Mouse (Mus musculus) heart, embryonic 15.5 days (tissue): ENCODE data around the gene Echdc3. TPM values are rescaled to one million over a fixed set of nuclear protein-coding genes. Genes with fewer than 3 reads are reported as not detected.

ENCODE experiments used
- ATAC-seq: fragments of 200-750 bp; cut with Nextera tagmentation; replicated peaks from 2 replicates; pipeline ENCODE4 v1.8.0; 2017; ENCODE audit warnings: low read depth, moderate TSS enrichment; ENCODE audit not compliant: insufficient number of reproducible peaks, insufficient read depth, low FRiP score
- H3K27ac ChIP-seq: fragments of 300-500 bp; sonication (generic); 2 replicates; pipeline ENCODE4 v1.5.1; 2015; ENCODE audit warnings: mild to moderate bottlenecking, inconsistent platforms
- H3K27me3 ChIP-seq: fragments of 300-500 bp; sonication (generic); 2 replicates; pipeline ENCODE4 v1.6.1; 2015; ENCODE audit warnings: inconsistent platforms
- H3K36me3 ChIP-seq: fragments of 300-500 bp; sonication (generic); 2 replicates; pipeline ENCODE4 v1.6.1; 2015; ENCODE audit warnings: mild to moderate bottlenecking, inconsistent platforms
- H3K4me1 ChIP-seq: fragments of 300-500 bp; sonication (generic); replicated peaks from 2 replicates; pipeline ENCODE4 v1.6.1; 2015; ENCODE audit warnings: inconsistent platforms
- H3K4me2 ChIP-seq: fragments of 300-500 bp; sonication (generic); 2 replicates; pipeline ENCODE4 v1.6.1; 2015; ENCODE audit warnings: inconsistent platforms, mild to moderate bottlenecking, moderate library complexity
- H3K4me3 ChIP-seq: fragments of 300-500 bp; sonication (generic); 2 replicates; pipeline ENCODE4 v1.5.1; 2015; ENCODE audit warnings: mild to moderate bottlenecking, inconsistent platforms
- H3K9ac ChIP-seq: fragments of 300-500 bp; sonication (generic); 2 replicates; pipeline ENCODE4 v1.6.1; 2015; ENCODE audit warnings: mild to moderate bottlenecking, inconsistent platforms
- H3K9me3 ChIP-seq: fragments of 300-500 bp; sonication (generic); replicated peaks from 2 replicates; pipeline ENCODE4 v1.6.1; 2016; ENCODE audit warnings: inconsistent platforms
- WGBS: fragments of 180-500 bp; shearing (Covaris S2); methylation state at CpG from one replicate; pipeline ENCODE4 v1.1.7; 2015; ENCODE audit warnings: mixed read lengths; 5-methylcytosine and 5-hydroxymethylcytosine counted together
- polyA plus RNA-seq: library from polyadenylated mRNA; unstranded; fragments of >200 nt; fragmentation: Nextera tagmentation; extraction: Ambion mirVana; gene quantifications from 2 replicates; pipeline ENCODE4 v1.2.1, GENCODE M21; 2015

Echdc3 gene
- polyA plus RNA-seq, 1 experiment from 2014 or later: 9.2 TPM

GRCm38 (mm10) chr2:6140572-6141161, 72.2 kb downstream of the Echdc3 start:
- Histone ChIP-seq H3K27ac (no peak overlapping the region), H3K4me2 (no peak overlapping the region), H3K4me3 (no peak overlapping the region), H3K9me3 (no peaks in the 10 kb centered on the region), H3K9ac (no peak overlapping the region), H3K27me3 (no peaks in the 10 kb centered on the region), H3K36me3 (no peaks in the 10 kb centered on the region), H3K4me1 (no peaks in the 10 kb centered on the region)
- ATAC-seq: no peak
- 62% methylated on average over 9 of the region's 9 CpGs for WGBS

Other genes with a start within 250 kb of the Echdc3 start
- gene Proser2, start 82.8 kb downstream of the Echdc3 start, polyA plus RNA-seq: 14.8 and 15.2 TPM in 2 replicates
- 4.6 and 6.6 TPM in 2 replicates for gene Usp6nl, start 109.6 kb upstream of the Echdc3 start, polyA plus RNA-seq